Mouse (Mus musculus) liver, embryonic 15.5 days (tissue): ENCODE measurements around the gene Zfp334. TPM values are rescaled to one million over a fixed set of nuclear protein-coding genes. Genes with fewer than 3 reads are reported as not detected.
A peak's percentile ranks its signal among the peaks of the same experiment; 100 is the strongest.

Experiments used
- ATAC-seq: fragments of 200-750 bp; cut with Nextera tagmentation; 2 replicates; pipeline ENCODE4 v1.8.0; 2017; ENCODE audit warnings: moderate number of reproducible peaks, mild to moderate bottlenecking, moderate library complexity; ENCODE audit not compliant: insufficient read depth
- H3K27ac ChIP-seq: fragments of 300-500 bp; sonication (generic); replicated peaks from 2 replicates; pipeline ENCODE4 v1.5.1; 2015; ENCODE audit warnings: mild to moderate bottlenecking, inconsistent platforms
- H3K27me3 ChIP-seq: fragments of 300-500 bp; sonication (generic); 2 replicates; pipeline ENCODE4 v1.6.1; 2015; ENCODE audit warnings: mild to moderate bottlenecking, inconsistent platforms
- H3K36me3 ChIP-seq: fragments of 300-500 bp; sonication (generic); replicated peaks from 2 replicates; pipeline ENCODE4 v1.6.1; 2015; ENCODE audit warnings: moderate library complexity, mild to moderate bottlenecking, inconsistent platforms
- H3K4me1 ChIP-seq: fragments of 300-500 bp; sonication (generic); replicated peaks from 2 replicates; pipeline ENCODE4 v1.6.1; 2015; ENCODE audit warnings: inconsistent platforms
- H3K4me2 ChIP-seq: fragments of 300-500 bp; sonication (generic); 2 replicates; pipeline ENCODE4 v1.6.1; 2015; ENCODE audit warnings: moderate library complexity, mild to moderate bottlenecking, inconsistent platforms
- H3K4me3 ChIP-seq: fragments of 300-500 bp; sonication (generic); replicated peaks from 2 replicates; pipeline ENCODE4 v1.5.1; 2015; ENCODE audit warnings: mild to moderate bottlenecking, inconsistent platforms
- H3K9ac ChIP-seq: fragments of 300-500 bp; sonication (generic); 2 replicates; pipeline ENCODE4 v1.6.1; 2015; ENCODE audit warnings: moderate library complexity, mild to moderate bottlenecking, inconsistent platforms
- H3K9me3 ChIP-seq: fragments of 300-500 bp; sonication (generic); replicated peaks from 2 replicates; pipeline ENCODE4 v1.6.1; 2016; ENCODE audit warnings: inconsistent platforms
- WGBS: fragments of 180-500 bp; shearing (Covaris S2); methylation state at CpG from one replicate; pipeline ENCODE4 v1.1.7; 2015; ENCODE audit warnings: mixed read lengths; ENCODE audit not compliant: insufficient replicate concordance; 5-methylcytosine and 5-hydroxymethylcytosine counted together
- polyA plus RNA-seq: library from polyadenylated mRNA; unstranded; fragments of >200 nt; fragmentation: Nextera tagmentation; extraction: Ambion mirVana; gene quantifications from 2 replicates; pipeline ENCODE4 v1.2.1, GENCODE M21; 2015

Gene Zfp334
- polyA plus RNA-seq, result 0.97 and 1.3 TPM in 2 replicates

GRCm38 (mm10) chr2:165387844-165388495 lies at the start of gene Zfp334:
Gene Zfp334 (minus strand): TSS chr2:165388259.
- no peaks in the 10 kb centered on the region; the same call in 1 of the 2 replicates for H3K4me1 ChIP-seq
- 1% methylated on average over 40 of the region's 40 CpGs for WGBS
- 0 out of 2 replicates have a peak, but pooled peaks cover 9% of the 10 kb centered on the region for H3K36me3 ChIP-seq
- peak within 1 kb of the TSS; percentile 58 for H3K4me2 ChIP-seq
- peak within 1 kb of the TSS; percentile 45 for H3K27ac ChIP-seq
- peak; percentile 45; the same call in 1 of the 2 replicates for ATAC-seq
- H3K4me3 ChIP-seq, result peak within 1 kb of the TSS; percentile 55
- H3K9me3 ChIP-seq, result no peaks in the 10 kb centered on the region
- peaks cover 10% of the 10 kb centered on the region for H3K27me3 ChIP-seq
- H3K9ac ChIP-seq, result peak within 1 kb of the TSS; percentile 35; the same call in 1 of the 2 replicates

- Histone ChIP-seq H3K9me3 (no peaks in the 10 kb centered on the region), H3K4me2 (no peak overlapping the region), H3K4me3 (no peak overlapping the region), H3K36me3 (no peaks in the 10 kb centered on the region), H3K9ac (no peak overlapping the region), H3K27ac (no peak overlapping the region), H3K4me1 (no peaks in the 10 kb centered on the region), H3K27me3 (no peaks in the 10 kb centered on the region)
- ATAC-seq, result no peak
- WGBS, result 39% methylated on average over 7 of the region's 7 CpGs
These were observed 40.6 kb upstream of the Zfp334 start for GRCm38 (mm10) chr2:165428694-165429093.

GRCm38 (mm10) chr2:165420195-165420594 lies 32.1 kb upstream of the Zfp334 start:
- Histone ChIP-seq H3K4me3 (no peak overlapping the region), H3K9me3 (no peaks in the 10 kb centered on the region), H3K36me3 (no peaks in the 10 kb centered on the region), H3K4me2 (no peak overlapping the region), H3K4me1 (peaks cover 13% of the 10 kb centered on the region; the same call in 1 of the 2 replicates), H3K27ac (no peak overlapping the region), H3K27me3 (no peaks in the 10 kb centered on the region), H3K9ac (no peak overlapping the region)
- ATAC-seq, result no peak
- 56% methylated on average over 2 of the region's 2 CpGs for WGBS

- Histone ChIP-seq H3K4me2 (no peak overlapping the region), H3K36me3 (no peaks in the 10 kb centered on the region), H3K4me3 (no peak overlapping the region), H3K4me1 (peaks cover 15% of the 10 kb centered on the region; the same call in 1 of the 2 replicates), H3K27me3 (no peaks in the 10 kb centered on the region), H3K9me3 (no peaks in the 10 kb centered on the region), H3K9ac (no peak overlapping the region), H3K27ac (no peak overlapping the region)
- no peak for ATAC-seq
- WGBS, result 58% methylated on average over 4 of the region's 4 CpGs
These were observed 31.6 kb upstream of the Zfp334 start for GRCm38 (mm10) chr2:165419670-165420111.

- no peak for ATAC-seq
- H3K4me1 ChIP-seq, result peaks cover 21% of the 10 kb centered on the region; the same call in 1 of the 2 replicates
- 59% methylated on average over 2 of the region's 2 CpGs for WGBS
These were observed 30.5 kb upstream of the Zfp334 start for GRCm38 (mm10) chr2:165418577-165418976.

GRCm38 (mm10) chr2:165417291-165417690 lies 29.2 kb upstream of the Zfp334 start:
- Histone ChIP-seq H3K9me3 (no peaks in the 10 kb centered on the region), H3K27ac (0 out of 2 replicates have a peak overlapping the region, but pooled peaks have one; percentile 19), H3K4me2 (no peak overlapping the region), H3K36me3 (no peaks in the 10 kb centered on the region), H3K27me3 (no peaks in the 10 kb centered on the region), H3K4me1 (peaks cover 21% of the 10 kb centered on the region; the same call in 1 of the 2 replicates), H3K9ac (no peak overlapping the region), H3K4me3 (no peak overlapping the region)
- peak; percentile 64 for ATAC-seq
- 61% methylated on average over 7 of the region's 7 CpGs for WGBS

More at GRCm38 (mm10) chr2:165418577-165418976, 30.5 kb upstream of the Zfp334 start:
- H3K9ac ChIP-seq, result no peak overlapping the region
- no peak overlapping the region for H3K27ac ChIP-seq
- H3K36me3 ChIP-seq, result no peaks in the 10 kb centered on the region
- no peaks in the 10 kb centered on the region for H3K27me3 ChIP-seq
- H3K4me3 ChIP-seq, result no peak overlapping the region
- H3K9me3 ChIP-seq, result no peaks in the 10 kb centered on the region
- no peak overlapping the region for H3K4me2 ChIP-seq

- H3K27ac ChIP-seq, result no peak overlapping the region
- H3K4me3 ChIP-seq, result no peak overlapping the region
- H3K4me1 ChIP-seq, result peaks cover 21% of the 10 kb centered on the region; the same call in 1 of the 2 replicates
- H3K4me2 ChIP-seq, result no peak overlapping the region
- no peak for ATAC-seq
- no peak overlapping the region for H3K9ac ChIP-seq
- 56% methylated on average over 6 of the region's 6 CpGs for WGBS
- H3K36me3 ChIP-seq, result no peaks in the 10 kb centered on the region
- H3K9me3 ChIP-seq, result no peaks in the 10 kb centered on the region
- no peaks in the 10 kb centered on the region for H3K27me3 ChIP-seq
These were observed 27.7 kb upstream of the Zfp334 start for GRCm38 (mm10) chr2:165415795-165416194.

GRCm38 (mm10) chr2:165415141-165415721 lies 27.2 kb upstream of the Zfp334 start:
- H3K4me3 ChIP-seq, result no peak overlapping the region
- ATAC-seq, result no peak
- H3K27ac ChIP-seq, result no peak overlapping the region
- no peaks in the 10 kb centered on the region for H3K27me3 ChIP-seq
- H3K9me3 ChIP-seq, result no peaks in the 10 kb centered on the region
- H3K4me2 ChIP-seq, result no peak overlapping the region
- H3K9ac ChIP-seq, result no peak overlapping the region
- H3K4me1 ChIP-seq, result peaks cover 21% of the 10 kb centered on the region; the same call in 1 of the 2 replicates
- H3K36me3 ChIP-seq, result no peaks in the 10 kb centered on the region
- 42% methylated on average over 11 of the region's 11 CpGs for WGBS

- no peaks in the 10 kb centered on the region for H3K36me3 ChIP-seq
- H3K4me1 ChIP-seq, result peaks cover 21% of the 10 kb centered on the region; the same call in 1 of the 2 replicates
- 49% methylated on average over 5 of the region's 5 CpGs for WGBS
- H3K9me3 ChIP-seq, result no peaks in the 10 kb centered on the region
- no peaks in the 10 kb centered on the region for H3K27me3 ChIP-seq
- no peak overlapping the region for H3K4me2 ChIP-seq
- no peak for ATAC-seq
- no peak overlapping the region for H3K4me3 ChIP-seq
- H3K27ac ChIP-seq, result no peak overlapping the region
- H3K9ac ChIP-seq, result no peak overlapping the region
These were observed 26.3 kb upstream of the Zfp334 start for GRCm38 (mm10) chr2:165414321-165414720.

GRCm38 (mm10) chr2:165413884-165414283 lies 25.8 kb upstream of the Zfp334 start:
- Histone ChIP-seq H3K9ac (no peak overlapping the region), H3K27ac (no peak overlapping the region), H3K4me3 (no peak overlapping the region), H3K36me3 (no peaks in the 10 kb centered on the region), H3K4me1 (peaks cover 21% of the 10 kb centered on the region; the same call in 1 of the 2 replicates), H3K27me3 (no peaks in the 10 kb centered on the region), H3K4me2 (no peak overlapping the region), H3K9me3 (no peaks in the 10 kb centered on the region)
- no peak for ATAC-seq
- 52% methylated on average over 3 of the region's 3 CpGs for WGBS

- H3K4me3 ChIP-seq, result no peak overlapping the region
- WGBS, result 40% methylated on average over 10 of the region's 10 CpGs
These were observed 19.7 kb upstream of the Zfp334 start for GRCm38 (mm10) chr2:165407700-165408301.

More at GRCm38 (mm10) chr2:165407700-165408301, 19.7 kb upstream of the Zfp334 start:
- H3K4me1 ChIP-seq, result peaks cover 25% of the 10 kb centered on the region
- no peaks in the 10 kb centered on the region for H3K9me3 ChIP-seq
- H3K36me3 ChIP-seq, result no peaks in the 10 kb centered on the region
- no peak overlapping the region for H3K9ac ChIP-seq
- H3K27me3 ChIP-seq, result no peaks in the 10 kb centered on the region
- no peak for ATAC-seq
- no peak overlapping the region for H3K4me2 ChIP-seq
- no peak overlapping the region for H3K27ac ChIP-seq
